Mouse (Mus musculus) ES-Bruce4 (cell line): Measurements from ENCODE around the gene Pik3r6.

Experiments
- CTCF ChIP-seq: IDR thresholded peaks from one replicate; pipeline ENCODE4 v1.8.1; 2011; ENCODE audit warnings: low read depth, low read length
- EP300 ChIP-seq: IDR thresholded peaks from 2 replicates; pipeline ENCODE4 v1.6.1; 2011; ENCODE audit warnings: low read depth, low read length; ENCODE audit not compliant: insufficient read depth
- POLR2A ChIP-seq: IDR thresholded peaks from one replicate; pipeline ENCODE4 v1.8.1; 2011; ENCODE audit warnings: low read length; ENCODE audit not compliant: insufficient read depth

GRCm38 (mm10) chr11:68526441-68526840 is 23.6 kb downstream of the Pik3r6 start:
- TF ChIP-seq CTCF (no peak), POLR2A (no peak), EP300 (no peak)
